Mouse (Mus musculus) stomach, embryonic 14.5 days (tissue): ENCODE results near the gene Rc3h1. TPM values are rescaled to one million over a fixed set of nuclear protein-coding genes. Genes with fewer than 3 reads are reported as not detected.

Experiments
- polyA plus RNA-seq: library from polyadenylated mRNA; unstranded; fragments of >200 nt; fragmentation: Nextera tagmentation; extraction: Ambion mirVana; gene quantifications from 2 replicates; pipeline ENCODE4 v1.2.1, GENCODE M21; 2014

The Rc3h1 gene
- polyA plus RNA-seq, 1 experiment from 2014 or later = 14.5 TPM

Other genes with a start within 250 kb of the Rc3h1 start
- 26.7 and 29.1 TPM in 2 replicates for gene Rabgap1l, start 113.2 kb upstream of the Rc3h1 start, polyA plus RNA-seq
- gene Serpinc1, start 72.2 kb downstream of the Rc3h1 start, polyA plus RNA-seq = 2.0 and 2.4 TPM in 2 replicates
- gene Zbtb37, start 128.4 kb downstream of the Rc3h1 start, polyA plus RNA-seq = 12.7 and 14.1 TPM in 2 replicates
- 26.1 and 31.2 TPM in 2 replicates for gene Dars2, start 164.2 kb downstream of the Rc3h1 start, polyA plus RNA-seq
- gene Cenpl, start 164.3 kb downstream of the Rc3h1 start, polyA plus RNA-seq = 28.7 and 32.7 TPM in 2 replicates
- gene Klhl20, start 225.1 kb downstream of the Rc3h1 start, polyA plus RNA-seq = 18.9 and 19.0 TPM in 2 replicates
- 1.6 and 1.9 TPM in 2 replicates for gene Ankrd45, start 236.3 kb downstream of the Rc3h1 start, polyA plus RNA-seq